Mouse (Mus musculus): ENCODE results near the gene Nfib. TPM values are rescaled to one million over a fixed set of nuclear protein-coding genes. Genes with fewer than 3 reads are reported as not detected.
"Not testable (repeated sequence)": the region's sequence is repeated elsewhere in the genome, so short reads cannot be mapped to it uniquely, and the experiment has no call there.

Nfib gene
- polyA plus RNA-seq, 2 experiments: 1.7 to 2.6 TPM

DNA sequence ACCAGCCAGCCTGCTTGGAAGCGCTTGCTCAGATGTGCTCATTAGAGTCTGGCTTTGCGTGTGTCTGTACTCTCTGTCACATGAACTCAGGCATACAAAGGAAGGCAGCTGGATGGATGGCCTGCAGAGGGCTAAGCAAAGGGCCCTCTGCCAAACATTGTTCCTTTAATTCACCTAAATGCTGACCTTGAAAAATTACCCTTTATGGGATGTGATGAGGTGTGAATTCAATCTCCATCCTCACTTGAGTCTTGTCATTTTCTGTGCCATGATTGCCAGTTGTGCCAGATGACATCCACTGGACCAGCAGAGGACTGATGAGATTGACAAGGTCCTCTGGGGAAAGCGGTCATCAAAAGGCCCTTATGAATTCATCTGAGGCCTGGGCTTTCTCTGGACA, 434.0 kb downstream of the Nfib start:
- H3K4me1 ChIP-seq (replicated peaks; ENCODE audit: control insufficient read depth in 2 of 2, insufficient read depth in 2 of 2, low read length in 1 of 2): no peaks in the 10 kb centered on the region
- H3K4me2 ChIP-seq (ENCODE audit: low read depth): no peak overlapping the region
- no peak for DNase-seq (ENCODE audit: low read depth in 3 of 3, low spot score in 3 of 3)
- no peak overlapping the region for H3K9ac ChIP-seq (replicated peaks)
- H3K9me3 ChIP-seq (ENCODE audit: control insufficient read depth, low read length): no peaks in the 10 kb centered on the region
- H3K27ac ChIP-seq: no peak overlapping the region
- TF ChIP-seq CTCF (IDR thresholded peaks at IDR 0.05; ENCODE audit: low read depth) (no peak), EP300 (IDR thresholded peaks at IDR 0.05; ENCODE audit: low read depth) (no peak)
- no peak overlapping the region for H3K4me3 ChIP-seq (ENCODE audit: insufficient read depth in 1 of 2, low read depth in 2 of 2, low read length in 2 of 2)
- no peaks in the 10 kb centered on the region for H3K36me3 ChIP-seq (replicated peaks; ENCODE audit: control insufficient read depth, insufficient read depth, low read depth)
- WGBS (ENCODE audit: insufficient replicate concordance): 68% methylated on average over 3 of the region's 3 CpGs
- ATAC-seq (ENCODE audit: insufficient read depth): no peak
- no peaks in the 10 kb centered on the region for H3K27me3 ChIP-seq (ENCODE audit: control insufficient read depth, insufficient read depth, low read length)

DNA sequence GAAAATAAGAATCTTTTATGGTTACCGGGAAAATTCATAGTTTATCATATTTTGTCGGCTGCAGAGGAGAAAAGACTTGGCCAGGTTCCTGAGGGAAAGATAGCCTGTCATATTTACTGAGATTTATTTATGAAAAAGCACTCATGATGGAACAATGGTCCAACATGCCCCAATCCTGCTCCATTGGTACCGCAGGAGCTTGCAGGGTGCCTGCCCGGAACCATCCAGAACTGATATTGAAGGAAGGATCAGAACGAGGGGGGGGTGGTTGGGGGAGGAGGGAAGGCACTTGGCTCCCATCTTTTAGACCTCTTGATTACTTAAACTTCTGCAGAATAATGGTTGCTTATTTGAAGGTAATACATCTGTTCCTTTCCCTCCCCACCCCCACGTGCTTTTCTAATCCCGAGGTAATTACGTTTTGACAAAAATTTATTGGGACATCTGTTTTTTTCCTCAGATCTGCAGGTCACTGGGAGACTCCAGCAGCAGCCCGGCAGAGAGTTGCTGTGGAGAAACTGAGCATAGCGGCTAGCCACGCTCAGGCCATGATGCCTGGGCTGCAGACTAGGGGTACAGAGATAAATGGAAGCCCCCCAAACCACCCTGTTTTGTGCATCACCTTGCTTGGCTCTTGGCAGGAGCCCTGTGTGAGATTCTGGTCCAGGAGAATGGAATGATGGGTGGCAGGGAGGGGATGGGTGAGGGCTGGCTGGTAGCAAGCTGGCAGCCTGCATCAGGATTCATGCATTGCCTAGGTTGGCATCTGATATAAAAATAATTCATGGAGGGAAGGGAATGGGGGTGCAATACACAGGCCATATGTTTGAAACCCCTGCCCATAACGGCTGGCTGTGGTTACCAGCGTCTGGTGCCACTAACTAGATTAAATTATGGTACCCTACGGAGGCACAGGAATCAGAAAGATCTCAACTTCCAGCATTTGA, 437.4 kb downstream of the Nfib start:
- H3K9me3 ChIP-seq (ENCODE audit: control insufficient read depth, low read length): no peaks in the 10 kb centered on the region
- no peak overlapping the region for H3K4me3 ChIP-seq (ENCODE audit: insufficient read depth in 1 of 2, low read depth in 2 of 2, low read length in 2 of 2)
- TF ChIP-seq EP300 (IDR thresholded peaks at IDR 0.05; ENCODE audit: low read depth): no peak
- TF ChIP-seq CTCF (IDR thresholded peaks at IDR 0.05; ENCODE audit: low read depth): no peak
- H3K4me1 ChIP-seq (replicated peaks; ENCODE audit: control insufficient read depth in 2 of 2, insufficient read depth in 2 of 2, low read length in 1 of 2): 0 out of 4 replicates have a peak, but pooled peaks cover 0 to 1% of the 10 kb centered on the region in 2 experiments
- no peaks in the 10 kb centered on the region for H3K36me3 ChIP-seq (replicated peaks; ENCODE audit: control insufficient read depth, insufficient read depth, low read depth)
- H3K4me2 ChIP-seq (ENCODE audit: low read depth): no peak overlapping the region
- DNase-seq (ENCODE audit: low read depth in 3 of 3, low spot score in 3 of 3) (no peak), ATAC-seq (ENCODE audit: insufficient read depth) (no peak)
- 65% methylated on average over 14 of the region's 14 CpGs for WGBS (ENCODE audit: insufficient replicate concordance)
- no peak overlapping the region for H3K9ac ChIP-seq (replicated peaks)
- H3K27ac ChIP-seq: no peak overlapping the region
- H3K27me3 ChIP-seq (ENCODE audit: control insufficient read depth, insufficient read depth, low read length): no peaks in the 10 kb centered on the region

DNA sequence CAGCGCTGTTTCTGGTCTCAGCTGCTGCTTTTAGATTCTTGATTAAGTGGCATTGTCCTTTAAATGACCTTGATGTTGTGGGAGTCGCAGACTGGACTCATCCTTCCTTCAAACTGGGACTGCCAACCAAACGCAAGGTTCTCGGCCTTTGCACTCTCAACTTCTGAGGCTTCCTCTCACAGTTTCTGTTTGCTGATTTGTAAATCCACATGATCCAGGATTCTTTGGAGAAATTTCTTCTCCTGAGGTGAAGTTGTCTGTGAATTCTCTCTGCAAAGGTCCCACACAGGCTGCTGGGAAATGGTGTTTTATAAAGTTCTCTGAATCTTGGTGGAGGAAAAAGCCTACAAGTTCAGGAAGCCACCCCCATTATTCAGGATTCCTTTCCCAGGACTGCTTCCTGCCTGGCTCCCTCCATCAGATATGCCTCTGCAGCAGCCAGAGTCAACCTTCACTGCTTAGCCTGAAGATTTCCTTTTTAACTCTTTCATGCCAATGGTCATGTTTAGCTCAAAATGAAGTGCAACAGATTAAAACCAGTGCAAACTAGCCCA, 439.4 kb downstream of the Nfib start:
- TF ChIP-seq CTCF (IDR thresholded peaks at IDR 0.05; ENCODE audit: low read depth) (no peak), EP300 (IDR thresholded peaks at IDR 0.05; ENCODE audit: low read depth) (no peak)
- H3K4me2 ChIP-seq (ENCODE audit: low read depth): no peak overlapping the region
- ATAC-seq (ENCODE audit: insufficient read depth) (no peak), DNase-seq (ENCODE audit: low read depth in 3 of 3, low spot score in 3 of 3) (no peak)
- no peak overlapping the region for H3K9ac ChIP-seq (replicated peaks)
- no peaks in the 10 kb centered on the region for H3K27me3 ChIP-seq (ENCODE audit: control insufficient read depth, insufficient read depth, low read length)
- H3K4me3 ChIP-seq (ENCODE audit: insufficient read depth in 1 of 2, low read depth in 2 of 2, low read length in 2 of 2): no peak overlapping the region
- H3K9me3 ChIP-seq (ENCODE audit: control insufficient read depth, low read length): no peaks in the 10 kb centered on the region
- no peak overlapping the region for H3K27ac ChIP-seq
- H3K4me1 ChIP-seq (replicated peaks; ENCODE audit: control insufficient read depth in 2 of 2, insufficient read depth in 2 of 2, low read length in 1 of 2): 0 out of 4 replicates have a peak, but pooled peaks cover 0 to 1% of the 10 kb centered on the region in 2 experiments
- WGBS (ENCODE audit: insufficient replicate concordance): 31% methylated on average over 4 of the region's 4 CpGs
- no peaks in the 10 kb centered on the region for H3K36me3 ChIP-seq (replicated peaks; ENCODE audit: control insufficient read depth, insufficient read depth, low read depth)

DNA sequence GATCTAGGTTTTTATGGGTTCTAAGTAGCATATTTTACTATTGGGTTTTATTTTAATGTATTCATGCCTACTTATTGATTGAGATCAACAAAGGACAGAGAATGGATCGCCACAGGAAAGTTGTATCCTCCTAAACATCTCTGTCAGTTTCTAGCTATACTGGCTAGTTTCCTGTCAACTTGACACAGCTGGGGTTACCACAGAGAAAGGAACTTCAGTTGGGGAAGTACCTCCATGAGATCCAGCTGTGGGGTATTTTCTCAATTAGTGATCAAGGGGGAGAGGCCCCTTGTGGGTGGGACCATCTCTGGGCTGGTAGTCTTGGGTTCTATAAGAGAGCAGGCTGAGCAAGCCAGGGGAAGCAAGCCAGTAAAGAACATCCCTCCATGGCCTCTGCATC, 447.0 kb downstream of the Nfib start:
- not testable (repeated sequence) for H3K9ac ChIP-seq (replicated peaks); H3K9me3 ChIP-seq (ENCODE audit: control insufficient read depth, low read length); H3K36me3 ChIP-seq (replicated peaks; ENCODE audit: control insufficient read depth, insufficient read depth, low read depth); H3K27me3 ChIP-seq (ENCODE audit: control insufficient read depth, insufficient read depth, low read length); DNase-seq (ENCODE audit: low read depth in 3 of 3, low spot score in 3 of 3); H3K27ac ChIP-seq; H3K4me3 ChIP-seq (ENCODE audit: insufficient read depth in 1 of 2, low read depth in 2 of 2, low read length in 2 of 2); ATAC-seq (ENCODE audit: insufficient read depth); H3K4me2 ChIP-seq (ENCODE audit: low read depth); H3K4me1 ChIP-seq (replicated peaks; ENCODE audit: control insufficient read depth in 2 of 2, insufficient read depth in 2 of 2, low read length in 1 of 2)
- WGBS (ENCODE audit: insufficient replicate concordance): 49% methylated on average over 1 of the region's 1 CpGs

DNA sequence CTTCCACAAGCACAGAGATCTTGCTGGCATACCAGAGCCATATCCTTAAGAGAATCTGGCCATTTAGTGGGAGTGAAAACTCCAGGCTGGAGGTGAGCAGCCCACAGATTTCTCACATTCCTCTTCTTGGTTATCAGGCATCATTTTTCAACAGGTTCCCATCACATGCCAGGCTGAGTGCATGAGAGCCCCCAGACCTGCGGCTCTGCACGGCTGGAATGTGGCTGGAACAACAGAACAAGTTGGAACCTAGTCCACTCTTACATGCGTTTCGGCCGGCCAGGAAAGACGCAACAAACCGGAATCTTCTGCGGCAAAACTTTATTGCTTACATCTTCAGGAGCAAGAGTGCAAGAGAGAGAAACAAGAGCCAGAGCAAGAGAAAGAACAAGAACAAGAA, 453.5 kb downstream of the Nfib start:
- Histone ChIP-seq H3K9me3 (ENCODE audit: control insufficient read depth, low read length) (no peaks in the 10 kb centered on the region), H3K36me3 (replicated peaks; ENCODE audit: control insufficient read depth, insufficient read depth, low read depth) (no peaks in the 10 kb centered on the region), H3K9ac (replicated peaks) (no peak overlapping the region), H3K4me2 (ENCODE audit: low read depth) (no peak overlapping the region), H3K27ac (no peak overlapping the region), H3K27me3 (ENCODE audit: control insufficient read depth, insufficient read depth, low read length) (no peaks in the 10 kb centered on the region), H3K4me3 (ENCODE audit: insufficient read depth in 1 of 2, low read depth in 2 of 2, low read length in 2 of 2) (no peak overlapping the region), H3K4me1 (replicated peaks; ENCODE audit: control insufficient read depth in 2 of 2, insufficient read depth in 2 of 2, low read length in 1 of 2) (no peaks in the 10 kb centered on the region)
- TF ChIP-seq CTCF (IDR thresholded peaks at IDR 0.05; ENCODE audit: low read depth) (no peak), EP300 (IDR thresholded peaks at IDR 0.05; ENCODE audit: low read depth) (no peak)
- DNase-seq (ENCODE audit: low read depth in 3 of 3, low spot score in 3 of 3) (no peak), ATAC-seq (ENCODE audit: insufficient read depth) (no peak)
- 72% methylated on average over 8 of the region's 8 CpGs for WGBS (ENCODE audit: insufficient replicate concordance)

Measured in liver, embryonic 14.5 days (tissue).